Mouse (Mus musculus): ENCODE data around the gene Rd3. TPM values are rescaled to one million over a fixed set of nuclear protein-coding genes. Genes with fewer than 3 reads are reported as not detected.

Rd3 gene
- polyA plus RNA-seq, 1 experiment: not detected

- Histone ChIP-seq H3K79me2 (ENCODE audit: control insufficient read depth, insufficient read depth) (no peaks in the 10 kb centered on the region), H3ac (ENCODE audit: control insufficient read depth, insufficient read length) (no peak overlapping the region), H3K27me3 (ENCODE audit: control insufficient read depth, insufficient read depth, insufficient read length) (peaks cover 49% of the 10 kb centered on the region), H3K36me3 (ENCODE audit: control insufficient read depth, insufficient read depth) (no peaks in the 10 kb centered on the region), H3K4me3 (no peak overlapping the region), H3K4me2 (ENCODE audit: low read depth) (no peak overlapping the region)
- TF ChIP-seq MYOD1 (IDR thresholded peaks at IDR 0.05; ENCODE audit: control insufficient read depth in 1 of 3, insufficient read length in 2 of 3, low read depth in 2 of 3): no peak
Observed at GRCm38 (mm10) chr1:191946261-191946660, 30.9 kb upstream of the Rd3 start.

GRCm38 (mm10) chr1:191946835-191947234 lies 30.3 kb upstream of the Rd3 start:
- H3K36me3 ChIP-seq (ENCODE audit: control insufficient read depth, insufficient read depth): no peaks in the 10 kb centered on the region
- no peak overlapping the region for H3K4me2 ChIP-seq (ENCODE audit: low read depth)
- TF ChIP-seq POLR2A (IDR thresholded peaks at IDR 0.05; ENCODE audit: insufficient read length, low read depth): no peak
- TF ChIP-seq CEBPB (IDR thresholded peaks at IDR 0.05; ENCODE audit: insufficient read depth, poor library complexity, severe bottlenecking): no peak
- TF ChIP-seq MAX (IDR thresholded peaks at IDR 0.05; ENCODE audit: low read depth): no peak
- no peak for TF ChIP-seq POLR2AphosphoS2 (IDR thresholded peaks at IDR 0.05; ENCODE audit: insufficient read length, low read depth)
- no peak for TF ChIP-seq USF1 (IDR thresholded peaks at IDR 0.05; ENCODE audit: low read depth)
- TF ChIP-seq MYOD1 (IDR thresholded peaks at IDR 0.05; ENCODE audit: control insufficient read depth in 1 of 3, insufficient read length in 2 of 3, low read depth in 2 of 3): no peak
- TF ChIP-seq E2F4 (IDR thresholded peaks at IDR 0.05; ENCODE audit: insufficient read depth): no peak
- peaks cover 51% of the 10 kb centered on the region for H3K27me3 ChIP-seq (ENCODE audit: control insufficient read depth, insufficient read depth, insufficient read length)
- no peak overlapping the region for H3K4me3 ChIP-seq
- no peak overlapping the region for H3ac ChIP-seq (ENCODE audit: control insufficient read depth, insufficient read length)
- H3K79me2 ChIP-seq (ENCODE audit: control insufficient read depth, insufficient read depth): no peaks in the 10 kb centered on the region

DNA sequence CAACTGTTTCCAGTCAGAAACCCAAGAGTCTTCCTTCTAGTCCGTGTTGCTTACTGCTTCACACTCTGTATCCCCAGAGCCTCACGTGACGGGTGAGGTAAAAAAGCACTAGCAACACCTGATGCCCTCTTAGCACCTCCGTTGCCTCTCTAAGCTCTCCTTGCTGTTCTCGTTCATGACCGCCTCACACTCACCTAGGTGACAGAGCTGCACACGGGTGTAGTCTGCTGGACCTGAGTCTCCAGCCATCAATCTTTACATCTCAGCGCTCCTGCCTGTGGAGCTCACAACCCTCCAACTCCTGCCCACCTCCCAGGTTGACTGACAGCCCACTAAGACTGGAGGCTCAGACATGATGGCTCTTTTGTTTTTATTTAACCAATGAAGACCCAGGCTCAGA lies 29.4 kb upstream of the Rd3 start:
- no peaks in the 10 kb centered on the region for H3K36me3 ChIP-seq (ENCODE audit: control insufficient read depth, insufficient read depth)
- no peak overlapping the region for H3K4me2 ChIP-seq (ENCODE audit: low read depth)
- H3K4me3 ChIP-seq: no peak overlapping the region
- H3K27me3 ChIP-seq (ENCODE audit: control insufficient read depth, insufficient read depth, insufficient read length): peaks cover 47% of the 10 kb centered on the region
- TF ChIP-seq SRF (IDR thresholded peaks at IDR 0.05; ENCODE audit: control insufficient read depth, insufficient read length, low read depth): no peak
- TF ChIP-seq E2F4 (IDR thresholded peaks at IDR 0.05; ENCODE audit: insufficient read depth): no peak
- no peak for TF ChIP-seq TCF3 (IDR thresholded peaks at IDR 0.05; ENCODE audit: insufficient read length, low read depth)
- no peak for TF ChIP-seq MAX (IDR thresholded peaks at IDR 0.05; ENCODE audit: low read depth)
- TF ChIP-seq REST (IDR thresholded peaks at IDR 0.05; ENCODE audit: insufficient read depth, insufficient read length): no peak
- no peak for TF ChIP-seq POLR2AphosphoS2 (IDR thresholded peaks at IDR 0.05; ENCODE audit: insufficient read length, low read depth)
- TF ChIP-seq USF1 (IDR thresholded peaks at IDR 0.05; ENCODE audit: low read depth): no peak
- H3K79me2 ChIP-seq (ENCODE audit: control insufficient read depth, insufficient read depth): no peaks in the 10 kb centered on the region
- no peak overlapping the region for H3ac ChIP-seq (ENCODE audit: control insufficient read depth, insufficient read length)

DNA sequence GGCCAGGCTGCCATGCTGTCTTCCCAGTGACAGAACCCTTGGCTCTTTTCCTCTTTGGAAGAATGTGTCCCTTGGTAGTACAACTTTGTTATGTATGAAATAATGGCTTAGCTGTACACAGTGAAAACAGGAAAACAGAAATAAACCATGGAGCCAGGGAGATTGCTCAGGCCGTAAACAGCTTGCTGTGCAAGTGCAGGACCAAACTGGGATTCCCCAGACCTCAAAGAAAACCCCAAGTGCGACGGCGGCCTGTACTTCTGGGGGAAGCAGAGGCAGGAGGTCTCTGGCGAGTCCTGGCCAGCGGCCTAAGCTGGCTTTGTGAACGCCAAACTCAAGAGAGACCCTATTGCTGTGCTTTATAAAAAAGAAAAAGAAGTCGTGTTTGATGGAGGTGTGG lies 28.6 kb upstream of the Rd3 start:
- H3K36me3 ChIP-seq (ENCODE audit: control insufficient read depth, insufficient read depth): no peaks in the 10 kb centered on the region
- H3K79me2 ChIP-seq (ENCODE audit: control insufficient read depth, insufficient read depth): no peaks in the 10 kb centered on the region
- no peak overlapping the region for H3ac ChIP-seq (ENCODE audit: control insufficient read depth, insufficient read length)
- TF ChIP-seq MYOD1 (IDR thresholded peaks at IDR 0.05; ENCODE audit: control insufficient read depth in 1 of 3, insufficient read length in 2 of 3, low read depth in 2 of 3) (no peak), E2F4 (IDR thresholded peaks at IDR 0.05; ENCODE audit: insufficient read depth) (no peak), REST (IDR thresholded peaks at IDR 0.05; ENCODE audit: insufficient read depth, insufficient read length) (no peak), TCF3 (IDR thresholded peaks at IDR 0.05; ENCODE audit: insufficient read length, low read depth) (no peak), CEBPB (IDR thresholded peaks at IDR 0.05; ENCODE audit: insufficient read depth, poor library complexity, severe bottlenecking) (no peak), SRF (IDR thresholded peaks at IDR 0.05; ENCODE audit: control insufficient read depth, insufficient read length, low read depth) (no peak), POLR2A (IDR thresholded peaks at IDR 0.05; ENCODE audit: insufficient read length, low read depth) (no peak), POLR2AphosphoS2 (IDR thresholded peaks at IDR 0.05; ENCODE audit: insufficient read length, low read depth) (no peak), MYOG (IDR thresholded peaks at IDR 0.05; ENCODE audit: control insufficient read depth in 1 of 3, insufficient read depth in 1 of 3, insufficient read length in 2 of 3, low read depth in 2 of 3) (no peak), TCF12 (IDR thresholded peaks at IDR 0.05; ENCODE audit: insufficient read depth, poor library complexity, severe bottlenecking) (no peak), USF1 (IDR thresholded peaks at IDR 0.05; ENCODE audit: low read depth) (no peak), MAX (IDR thresholded peaks at IDR 0.05; ENCODE audit: low read depth) (no peak)
- H3K4me3 ChIP-seq: no peak overlapping the region
- no peak overlapping the region for H3K4me2 ChIP-seq (ENCODE audit: low read depth)
- H3K27me3 ChIP-seq (ENCODE audit: control insufficient read depth, insufficient read depth, insufficient read length): peaks cover 44% of the 10 kb centered on the region

DNA sequence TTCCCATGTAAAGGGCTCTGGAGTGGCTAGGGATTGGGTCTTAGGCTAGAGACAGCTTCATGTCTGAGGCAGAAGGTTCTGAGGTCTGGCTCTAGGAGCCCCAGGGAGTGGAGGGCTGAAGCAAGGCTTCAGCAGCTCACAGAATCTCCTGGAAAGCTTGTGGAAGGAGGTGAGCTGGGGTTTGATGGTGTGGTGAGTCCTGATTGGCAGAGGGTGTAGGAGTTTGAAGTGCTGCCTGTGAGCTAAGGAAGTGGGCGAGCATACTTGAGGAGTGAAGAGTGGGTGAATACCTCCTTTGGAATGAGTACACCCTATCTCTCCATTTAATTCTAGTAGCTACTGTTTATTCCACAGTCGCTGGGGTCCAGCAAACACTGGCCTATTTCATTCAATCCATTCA lies 26.6 kb upstream of the Rd3 start:
- Histone ChIP-seq H3K4me3 (no peak overlapping the region), H3K36me3 (ENCODE audit: control insufficient read depth, insufficient read depth) (no peaks in the 10 kb centered on the region), H3K27me3 (ENCODE audit: control insufficient read depth, insufficient read depth, insufficient read length) (peaks cover 28% of the 10 kb centered on the region), H3K79me2 (ENCODE audit: control insufficient read depth, insufficient read depth) (no peaks in the 10 kb centered on the region), H3ac (ENCODE audit: control insufficient read depth, insufficient read length) (no peak overlapping the region), H3K4me2 (ENCODE audit: low read depth) (no peak overlapping the region)
- TF ChIP-seq TCF12 (IDR thresholded peaks at IDR 0.05; ENCODE audit: insufficient read depth, poor library complexity, severe bottlenecking) (no peak), E2F4 (IDR thresholded peaks at IDR 0.05; ENCODE audit: insufficient read depth) (no peak), MAX (IDR thresholded peaks at IDR 0.05; ENCODE audit: low read depth) (no peak), CEBPB (IDR thresholded peaks at IDR 0.05; ENCODE audit: insufficient read depth, poor library complexity, severe bottlenecking) (no peak), POLR2AphosphoS2 (IDR thresholded peaks at IDR 0.05; ENCODE audit: insufficient read length, low read depth) (no peak)

All from myocyte (in vitro differentiated cells).